7 mouse cellular contexts compared by ENCODE assay signal in genomic region chr16:34303818-34304217, GRCm38 (mm10).
DNase-seq lines count a peak whose midpoint lies in the region; ATAC-seq and TF ChIP-seq lines count a peak whose summit lies in the region.
"Not testable (repeated sequence)": the region's sequence is repeated elsewhere in the genome, so short reads cannot be mapped to it uniquely, and the experiment has no call there.

No protein-coding gene starts in this region.

- ATAC-seq in hindbrain, postnatal 0 days: peak; percentile 53; the same call in 1 of the 2 replicates
- ATAC-seq in midbrain, embryonic 11.5 days (ENCODE audit: low FRiP score): not testable (repeated sequence)

- not testable (repeated sequence) for H3K9me3 ChIP-seq in hindbrain, postnatal 0 days (ENCODE audit: low read length); midbrain, embryonic 11.5 days (ENCODE audit: control insufficient read depth, low read length)

- H3K27ac ChIP-seq in cortical plate, adult 2 months (ENCODE audit: insufficient read depth, low read length); hindbrain, postnatal 0 days; left cerebral cortex, adult 2 months; midbrain, embryonic 11.5 days (ENCODE audit: low read depth, low read length): not testable (repeated sequence)

- not testable (repeated sequence) for H3K9ac ChIP-seq in hindbrain, postnatal 0 days (replicated peaks; ENCODE audit: low read length); midbrain, embryonic 11.5 days (ENCODE audit: low read length)

- 0 out of 2 replicates have a peak, but pooled peaks have one; percentile 25 for TF ChIP-seq CTCF in cortical plate, adult 2 months (IDR thresholded peaks at IDR 0.05; ENCODE audit: extremely low read depth, insufficient read depth, low read length)
- peak; percentile 57 for TF ChIP-seq CTCF in hindbrain, postnatal 0 days (IDR thresholded peaks at IDR 0.05; ENCODE audit: low read depth)
- TF ChIP-seq CTCF in left cerebral cortex, adult 2 months (IDR thresholded peaks at IDR 0.05): peak; percentile 40

- not testable (repeated sequence) for H3K4me3 ChIP-seq in cortical plate, adult 2 months (ENCODE audit: insufficient read depth, low read length); hindbrain, postnatal 0 days (ENCODE audit: low read length); left cerebral cortex, adult 2 months; midbrain, embryonic 11.5 days (ENCODE audit: low read depth, low read length)

- not testable (repeated sequence) for H3K27me3 ChIP-seq in hindbrain, postnatal 0 days (ENCODE audit: insufficient read depth, low read length); midbrain, embryonic 11.5 days (ENCODE audit: control insufficient read depth, insufficient read depth, low read length)

- TF ChIP-seq POLR2A in cortical plate, adult 2 months (IDR thresholded peaks at IDR 0.05; ENCODE audit: extremely low read depth, insufficient read depth, low read length): not testable (repeated sequence)

- H3K36me3 ChIP-seq in hindbrain, postnatal 0 days (ENCODE audit: insufficient read depth, low read length); midbrain, embryonic 11.5 days (ENCODE audit: control insufficient read depth, insufficient read depth, low read length): not testable (repeated sequence)

- not testable (repeated sequence) for H3K4me2 ChIP-seq in hindbrain, postnatal 0 days (ENCODE audit: low read depth, low read length); midbrain, embryonic 11.5 days

- peak; percentile 31 for DNase-seq in MN1 (ENCODE audit: low spot score)
- peak; percentile 23 for DNase-seq in cerebellum, adult 11 months
- peak; percentile 61 for DNase-seq in heart, adult 11 months
- not testable (repeated sequence) for DNase-seq in hindbrain, postnatal 0 days (ENCODE audit: low spot score); left cerebral cortex, adult 2 months (ENCODE audit: extremely low spot score in 1 of 2, low spot score in 2 of 2)
- DNase-seq in midbrain, embryonic 11.5 days (ENCODE audit: low spot score, missing footprints): peak; percentile 72

- not testable (repeated sequence) for H3K4me1 ChIP-seq in cortical plate, adult 2 months (ENCODE audit: control insufficient read depth, insufficient read depth, low read length); hindbrain, postnatal 0 days (ENCODE audit: insufficient read depth, low read length); midbrain, embryonic 11.5 days (ENCODE audit: control insufficient read depth, insufficient read depth, low read length)

- intact Hi-C loops in left cerebral cortex, adult 2 months (cut with DNase I): loop anchor here (5.0 kb wide), 1 partner anchor 398 kb away; no protein-coding TSS in a partner anchor

- WGBS in hindbrain, postnatal 0 days: 68% methylated on average over 4 of the region's 4 CpGs
- WGBS in midbrain, embryonic 11.5 days: 75% methylated on average over 4 of the region's 4 CpGs
